Mouse (Mus musculus) heart, adult 2 months (tissue): Measurements from ENCODE around the gene Litaf.

Experiments
- CTCF ChIP-seq: fragments of 200-600 bp; IDR thresholded peaks from 2 replicates; pipeline ENCODE4 v1.8.1; 2022; ENCODE audit warnings: antibody characterized with exemption, mild to moderate bottlenecking, moderate library complexity
- POLR2A ChIP-seq: fragments of 200-500 bp; IDR thresholded peaks from 2 replicates; pipeline ENCODE4 v1.6.1; 2011; ENCODE audit warnings: mild to moderate bottlenecking, low read depth, low read length, control low read depth; ENCODE audit not compliant: insufficient read depth

GRCm38 (mm10) chr16:11065431-11065830 lies 526 bp downstream of the Litaf start:
- no peak for TF ChIP-seq CTCF
- TF ChIP-seq POLR2A, result no peak
